In genomic region chr9:41212303-41212901, GRCm38 (mm10) we compare ENCODE assay signal across 8 mouse cellular contexts. TPM values are rescaled to one million over a fixed set of nuclear protein-coding genes. Genes with fewer than 3 reads are reported as not detected.
DNase-seq lines count a peak whose midpoint lies in the region; ATAC-seq and TF ChIP-seq lines count a peak whose summit lies in the region.

No protein-coding gene starts in this region.

- under 1% methylated on average over 7 of the region's 7 CpGs for WGBS in forebrain, embryonic 16.5 days
- under 1% methylated on average over 7 of the region's 7 CpGs for WGBS in hindbrain, postnatal 0 days
- 2% methylated on average over 6 of the region's 7 CpGs for WGBS in liver, embryonic 11.5 days
- WGBS in midbrain, postnatal 0 days: 0% methylated on average over 6 of the region's 7 CpGs

- peak overlapping the region; percentile 38; the same call in 1 of the 2 replicates for H3K9ac ChIP-seq in forebrain, embryonic 16.5 days (replicated peaks; ENCODE audit: low read depth, low read length)
- H3K9ac ChIP-seq in hindbrain, postnatal 0 days (replicated peaks; ENCODE audit: low read length): no peak overlapping the region
- H3K9ac ChIP-seq in liver, embryonic 11.5 days (ENCODE audit: low read depth, low read length): 0 out of 2 replicates have a peak overlapping the region, but pooled peaks have one; percentile 23
- 0 out of 2 replicates have a peak overlapping the region, but pooled peaks have one; percentile 2 for H3K9ac ChIP-seq in midbrain, postnatal 0 days (replicated peaks; ENCODE audit: low read length, poor library complexity, severe bottlenecking)

- no peaks in the 10 kb centered on the region for H3K27me3 ChIP-seq in forebrain, embryonic 16.5 days (replicated peaks; ENCODE audit: control insufficient read depth, insufficient read depth, low read length)
- no peaks in the 10 kb centered on the region for H3K27me3 ChIP-seq in hindbrain, postnatal 0 days (ENCODE audit: insufficient read depth, low read length)
- H3K27me3 ChIP-seq in liver, embryonic 11.5 days (replicated peaks; ENCODE audit: control insufficient read depth, insufficient read depth, low read length): no peaks in the 10 kb centered on the region
- H3K27me3 ChIP-seq in midbrain, postnatal 0 days (ENCODE audit: insufficient read depth, low read length): no peaks in the 10 kb centered on the region

- peak; percentile 26 to 32 for DNase-seq in right cerebral cortex, adult 2 months (ENCODE audit: low spot score in 2 of 2)
- DNase-seq in right cerebral cortex, postnatal 25 days: no peak
- peak; percentile 55 for DNase-seq in hindbrain, postnatal 0 days (ENCODE audit: low spot score)
- DNase-seq in liver, embryonic 11.5 days (ENCODE audit: low spot score): peak; percentile 39
- DNase-seq in midbrain, postnatal 0 days (ENCODE audit: low spot score): peak; percentile 46
- peak; percentile 61 for DNase-seq in thymus, postnatal 4 days
- DNase-seq in cerebellum, adult 11 months: no peak

- peak overlapping the region; percentile 71 for H3K27ac ChIP-seq in forebrain, embryonic 16.5 days (ENCODE audit: low read length)
- peak overlapping the region; percentile 27 for H3K27ac ChIP-seq in hindbrain, postnatal 0 days
- peak overlapping the region; percentile 39; the same call in 1 of the 2 replicates for H3K27ac ChIP-seq in liver, embryonic 11.5 days (ENCODE audit: low read depth, low read length)
- peak overlapping the region; percentile 62 for H3K27ac ChIP-seq in midbrain, postnatal 0 days (ENCODE audit: low read depth, low read length)

- no peaks in the 10 kb centered on the region for H3K9me3 ChIP-seq in forebrain, embryonic 16.5 days (ENCODE audit: control insufficient read depth, low read length)
- H3K9me3 ChIP-seq in hindbrain, postnatal 0 days (ENCODE audit: low read length): no peaks in the 10 kb centered on the region
- no peaks in the 10 kb centered on the region for H3K9me3 ChIP-seq in liver, embryonic 11.5 days (ENCODE audit: control insufficient read depth, low read length)
- H3K9me3 ChIP-seq in midbrain, postnatal 0 days (ENCODE audit: low read length): no peaks in the 10 kb centered on the region

- peaks cover 26% of the 10 kb centered on the region for H3K4me1 ChIP-seq in forebrain, embryonic 16.5 days (replicated peaks; ENCODE audit: control insufficient read depth, insufficient read depth, low read length)
- peaks cover 15% of the 10 kb centered on the region for H3K4me1 ChIP-seq in hindbrain, postnatal 0 days (ENCODE audit: insufficient read depth, low read length)
- H3K4me1 ChIP-seq in liver, embryonic 11.5 days (replicated peaks; ENCODE audit: control insufficient read depth, insufficient read depth, low read length): peaks cover 6% of the 10 kb centered on the region; the same call in 1 of the 2 replicates
- peaks cover 8% of the 10 kb centered on the region; the same call in 1 of the 2 replicates for H3K4me1 ChIP-seq in midbrain, postnatal 0 days (ENCODE audit: insufficient read depth, low read length)

- H3K36me3 ChIP-seq in forebrain, embryonic 16.5 days (ENCODE audit: control insufficient read depth, insufficient read depth): no peaks in the 10 kb centered on the region
- H3K36me3 ChIP-seq in hindbrain, postnatal 0 days (ENCODE audit: insufficient read depth, low read length): no peaks in the 10 kb centered on the region
- H3K36me3 ChIP-seq in liver, embryonic 11.5 days (ENCODE audit: control insufficient read depth, insufficient read depth, low read length): no peaks in the 10 kb centered on the region
- H3K36me3 ChIP-seq in midbrain, postnatal 0 days (ENCODE audit: insufficient read depth, low read length): no peaks in the 10 kb centered on the region

- H3K4me2 ChIP-seq in forebrain, embryonic 16.5 days (ENCODE audit: low read length): peak overlapping the region; percentile 43
- peak overlapping the region; percentile 37 for H3K4me2 ChIP-seq in hindbrain, postnatal 0 days (ENCODE audit: low read depth, low read length)
- peak overlapping the region; percentile 54 for H3K4me2 ChIP-seq in liver, embryonic 11.5 days
- peak overlapping the region; percentile 12 for H3K4me2 ChIP-seq in midbrain, postnatal 0 days (ENCODE audit: low read depth, low read length, poor library complexity, severe bottlenecking)

- TF ChIP-seq CTCF in hindbrain, postnatal 0 days (IDR thresholded peaks at IDR 0.05; ENCODE audit: low read depth): no peak
- TF ChIP-seq CTCF in midbrain, postnatal 0 days (IDR thresholded peaks at IDR 0.05): no peak

- ATAC-seq in forebrain, embryonic 16.5 days: peak; percentile 2; the same call in 1 of the 2 replicates
- ATAC-seq in hindbrain, postnatal 0 days: 0 out of 2 replicates have a peak, but pooled peaks have one; percentile 10
- no peak for ATAC-seq in liver, embryonic 11.5 days (replicated peaks; ENCODE audit: low FRiP score)
- ATAC-seq in midbrain, postnatal 0 days (ENCODE audit: low FRiP score): no peak

- peak overlapping the region; percentile 15; the same call in 1 of the 2 replicates for H3K4me3 ChIP-seq in forebrain, embryonic 16.5 days (replicated peaks; ENCODE audit: low read length)
- H3K4me3 ChIP-seq in hindbrain, postnatal 0 days (ENCODE audit: low read length): no peak overlapping the region
- no peak overlapping the region; the same call in 1 of the 2 replicates for H3K4me3 ChIP-seq in liver, embryonic 11.5 days (ENCODE audit: low read depth, low read length)
- H3K4me3 ChIP-seq in midbrain, postnatal 0 days (ENCODE audit: low read depth, low read length): no peak overlapping the region

RNA-seq across cellular contexts. Expression of gene Ubash3b, which starts 50.9 kb away (rescaled TPM):
- 14.7 and 15.9 TPM in 2 replicates for polyA plus RNA-seq in forebrain, embryonic 16.5 days (2015; fragmentation: Nextera tagmentation; extraction: Ambion mirVana)
- total RNA-seq in hindbrain, postnatal 0 days (2014; rRNA removed): 41.0 and 41.3 TPM in 2 replicates
- polyA plus RNA-seq in hindbrain, postnatal 0 days (2015; fragmentation: Nextera tagmentation; extraction: Ambion mirVana): 28.0 and 28.6 TPM in 2 replicates
- polyA plus RNA-seq in liver, embryonic 11.5 days (2014; fragmentation: Nextera tagmentation; extraction: Ambion mirVana): 13.4 and 18.1 TPM in 2 replicates
- 30.2 and 32.3 TPM in 2 replicates for total RNA-seq in midbrain, postnatal 0 days (2014; rRNA removed)
- polyA plus RNA-seq in midbrain, postnatal 0 days (2015; fragmentation: Nextera tagmentation; extraction: Ambion mirVana): 23.1 and 23.6 TPM in 2 replicates

Comparison
In these comparisons a context has a peak if more than half of its experiments do, and no peak if none do; other contexts are left out.
1. DNase-seq: peak in right cerebral cortex, adult 2 months (2 of 2), hindbrain, postnatal 0 days (single experiment), liver, embryonic 11.5 days (single experiment), midbrain, postnatal 0 days (single experiment) and thymus, postnatal 4 days (single experiment); none in right cerebral cortex, postnatal 25 days (single experiment) and cerebellum, adult 11 months (single experiment).
2. ATAC-seq: peak in forebrain, embryonic 16.5 days (single experiment) and hindbrain, postnatal 0 days (single experiment); none in liver, embryonic 11.5 days (single experiment) and midbrain, postnatal 0 days (single experiment).
3. Peak in every context shown above with its lines, with median percentiles within 50 percentile points of each other: H3K27ac ChIP-seq and H3K4me2 ChIP-seq.